Mouse (Mus musculus) left cerebral cortex, postnatal 36 days (tissue): Measurements from ENCODE around the gene Tspan1. TPM values are rescaled to one million over a fixed set of nuclear protein-coding genes. Genes with fewer than 3 reads are reported as not detected.

Experiments
- DNase-seq, 2 experiments: peaks; one replicate each; pipeline ENCODE4 v3.0.0; 2021 to 2022; ENCODE audit warnings: low spot score in 2 of 2, mixed read lengths in 1 of 2
- intact Hi-C: fragments of 180-260 bp; cut with DNase I; formaldehyde crosslinking; loops from one replicate; pipeline ENCODE4 v1.15.1; 2025
- total RNA-seq, 2 experiments: library from RNA; stranded (reverse); gene quantifications; 2 replicates each; pipeline ENCODE4 v1.2.3; 2021

The Tspan1 gene
- total RNA-seq, 2 experiments from 2014 or later: 0.59 TPM; not detected in 1

DNA sequence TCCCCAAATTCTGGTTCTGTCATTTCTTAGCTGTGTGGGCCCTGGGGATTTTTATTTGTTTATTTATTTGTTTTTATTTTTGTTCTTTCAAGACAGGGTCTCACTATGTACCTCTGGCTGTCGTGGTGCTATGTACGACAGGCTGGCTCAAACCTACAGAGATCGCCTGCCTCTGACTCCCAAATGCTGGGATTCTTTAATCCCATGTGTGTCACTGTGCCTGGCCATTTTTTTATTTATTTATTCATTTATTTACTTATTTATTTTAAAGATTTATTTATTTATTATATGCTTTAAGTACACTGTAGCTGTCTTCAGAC, 1.9 kb upstream of the Tspan1 start:
- DNase-seq: no peak
- intact Hi-C loops: loop anchor here (2.0 to 10.0 kb wide), 2 partner anchors 113 to 385 kb away; partner anchors contain the start of genes Gpbp1l1 and Tmem69

DNA sequence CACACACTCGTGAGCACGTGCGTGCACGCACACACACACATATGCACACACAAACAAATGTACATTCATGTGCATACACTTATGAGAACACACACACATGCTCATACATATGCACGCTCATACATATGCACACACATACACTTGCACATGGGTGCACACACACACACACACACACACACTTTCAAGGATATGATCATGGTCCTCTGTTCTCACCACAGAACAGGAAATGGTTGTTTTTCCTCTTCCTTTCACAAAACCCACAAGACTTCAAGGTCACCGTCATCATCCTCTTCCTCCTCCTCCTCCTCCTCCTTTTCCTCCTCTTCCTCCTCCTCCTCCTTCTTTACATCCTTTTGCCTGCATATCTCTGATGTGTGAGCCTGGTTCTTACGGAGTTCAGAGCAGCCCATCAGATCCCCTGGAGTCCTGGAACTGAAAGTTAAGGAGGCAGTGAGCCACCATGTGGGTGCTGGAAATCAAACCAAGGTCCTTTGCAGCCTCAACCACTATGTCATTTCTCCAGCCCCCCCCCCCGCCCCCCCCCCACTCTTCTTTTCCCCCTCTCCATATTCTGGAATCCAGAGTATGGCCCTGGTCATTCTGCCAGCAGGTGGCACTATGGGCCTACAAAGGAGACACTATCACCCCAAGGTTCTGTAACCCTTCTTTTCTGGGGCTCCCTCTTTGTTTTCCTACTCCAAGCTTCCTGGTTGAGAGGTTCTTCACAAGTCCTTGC, 1.4 kb upstream of the Tspan1 start:
- peak; percentile 64 to 69 for DNase-seq
- intact Hi-C loops: loop anchor here (2.0 to 10.0 kb wide), 2 partner anchors 114 to 386 kb away; partner anchors contain the start of genes Gpbp1l1 and Tmem69

DNA sequence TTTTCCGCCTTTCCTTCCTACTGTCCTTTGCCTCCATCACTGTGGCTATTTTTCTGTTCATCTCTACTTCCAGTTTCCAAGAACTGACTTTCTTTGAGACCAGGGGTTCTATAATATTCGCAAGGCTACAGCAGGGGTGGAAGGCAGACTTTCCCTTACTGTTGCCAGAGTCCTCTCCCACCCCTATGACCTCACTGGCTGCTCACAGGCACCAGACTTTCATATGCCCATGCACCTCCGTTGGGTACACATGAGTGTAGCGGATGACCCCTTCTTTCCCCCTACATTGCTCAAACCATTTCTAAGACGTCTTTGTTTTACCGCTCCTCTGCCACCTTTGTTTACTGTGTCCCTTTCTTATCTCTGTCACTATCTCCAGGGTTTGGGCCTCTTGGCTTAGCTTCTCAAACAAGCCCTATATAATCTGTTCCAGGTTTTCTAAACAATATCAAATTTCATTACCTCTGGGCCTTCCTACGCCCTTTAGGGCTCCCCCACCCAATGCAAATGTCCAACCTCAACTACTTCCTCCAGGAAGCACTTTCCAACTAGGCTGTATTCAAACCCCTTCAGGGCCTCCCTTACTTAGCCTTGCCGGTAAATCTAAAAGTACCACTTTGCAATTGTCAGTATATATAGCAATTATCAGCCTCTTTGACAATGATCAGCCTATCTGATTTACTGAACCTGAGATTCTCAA, 1.5 kb downstream of the Tspan1 start:
- DNase-seq: no peak
- intact Hi-C loops: loop anchor here (10.0 kb wide), 1 partner anchor 389 kb away; the partner anchor contains the start of genes Gpbp1l1 and Tmem69

DNA sequence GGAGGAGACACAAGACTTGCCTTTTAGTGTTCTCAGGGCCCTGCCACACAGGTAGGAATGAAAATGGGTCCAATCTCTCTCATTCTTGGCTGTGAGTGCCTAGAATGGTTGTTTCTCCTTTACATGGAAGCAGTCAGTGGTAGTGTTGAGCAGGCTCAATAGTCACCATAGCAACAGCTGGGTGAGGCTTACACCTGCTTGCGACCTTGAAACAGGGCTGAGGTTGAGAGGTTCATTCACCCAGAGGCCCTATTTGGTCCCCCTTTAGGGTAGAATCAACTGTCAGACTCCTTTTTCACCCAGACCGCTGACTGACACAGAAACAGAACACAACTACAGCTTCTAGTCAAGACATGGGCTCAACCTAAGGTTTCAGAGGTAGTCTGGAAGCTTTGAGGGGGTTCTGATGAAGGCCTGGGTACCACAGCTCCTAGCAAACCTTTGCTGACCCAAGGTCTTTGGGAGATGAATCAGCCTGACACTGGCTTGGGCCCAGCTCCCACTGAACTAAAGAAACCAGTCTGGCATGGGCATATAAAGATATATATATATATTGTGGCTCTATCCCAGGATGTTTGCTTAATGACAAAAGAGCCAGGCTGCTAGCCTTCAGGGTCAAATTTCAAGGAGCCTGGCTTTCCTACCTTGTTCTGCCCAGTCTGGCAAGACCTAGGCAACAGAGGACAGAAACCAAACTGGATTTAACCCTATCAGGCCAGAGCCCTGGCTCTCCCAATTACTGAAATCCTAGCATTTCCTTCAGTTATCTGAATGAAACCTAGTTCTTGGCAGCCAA, 2.4 kb downstream of the Tspan1 start:
- no peak for DNase-seq
- intact Hi-C loops: loop anchor here (5.0 to 10.0 kb wide), 2 partner anchors 390 to 432 kb away; partner anchors contain the start of genes Ccdc17, Gpbp1l1 and Tmem69

DNA sequence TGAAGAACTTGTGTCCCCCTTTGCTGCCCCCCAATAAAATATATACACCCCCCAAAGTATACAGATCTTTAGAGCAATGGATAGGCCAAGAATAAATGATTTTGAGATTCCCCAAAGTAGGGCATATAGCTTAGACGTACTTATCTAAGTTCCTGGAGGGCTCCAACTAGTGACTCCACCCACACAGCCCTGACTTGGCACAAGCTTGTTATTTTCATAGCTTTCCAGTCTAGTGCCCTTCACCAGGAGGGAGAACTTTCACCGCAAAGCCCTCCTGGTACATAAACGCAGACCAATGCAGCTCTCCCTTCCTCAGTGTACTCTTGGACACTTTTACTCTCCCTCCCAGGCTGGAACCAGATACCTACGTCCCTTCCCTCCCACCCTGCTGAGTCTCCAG, 5.3 kb downstream of the Tspan1 start:
- no peak for DNase-seq
- intact Hi-C loops: loop anchor here (5.0 to 10.0 kb wide), 2 partner anchors 393 to 435 kb away; partner anchors contain the start of genes Ccdc17, Gpbp1l1 and Tmem69

DNA sequence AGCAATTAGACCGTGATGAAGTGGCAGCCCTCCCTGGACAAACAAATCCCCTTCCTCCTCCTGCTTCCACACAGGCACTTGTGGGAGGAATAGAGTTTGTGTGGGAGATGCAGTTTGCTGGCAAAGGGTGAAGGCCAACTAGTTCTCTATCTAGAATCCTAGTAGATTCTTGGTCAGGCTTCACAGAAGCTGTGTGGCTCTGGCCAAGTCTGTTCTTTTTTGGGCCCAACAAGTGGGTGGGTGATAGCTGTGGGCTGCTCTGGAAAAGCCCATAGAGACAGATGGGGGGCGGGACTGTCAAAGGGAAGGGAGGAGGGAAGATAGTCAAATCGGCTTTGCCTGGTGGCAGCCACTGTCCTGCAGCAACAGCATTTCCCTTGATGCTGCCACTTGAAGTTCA, 6.6 kb downstream of the Tspan1 start:
- intact Hi-C loops: loop anchor here (5.0 to 10.0 kb wide), 2 partner anchors 394 to 437 kb away; partner anchors contain the start of genes Ccdc17, Gpbp1l1 and Tmem69
- DNase-seq: peak; percentile 81 to 88

DNA sequence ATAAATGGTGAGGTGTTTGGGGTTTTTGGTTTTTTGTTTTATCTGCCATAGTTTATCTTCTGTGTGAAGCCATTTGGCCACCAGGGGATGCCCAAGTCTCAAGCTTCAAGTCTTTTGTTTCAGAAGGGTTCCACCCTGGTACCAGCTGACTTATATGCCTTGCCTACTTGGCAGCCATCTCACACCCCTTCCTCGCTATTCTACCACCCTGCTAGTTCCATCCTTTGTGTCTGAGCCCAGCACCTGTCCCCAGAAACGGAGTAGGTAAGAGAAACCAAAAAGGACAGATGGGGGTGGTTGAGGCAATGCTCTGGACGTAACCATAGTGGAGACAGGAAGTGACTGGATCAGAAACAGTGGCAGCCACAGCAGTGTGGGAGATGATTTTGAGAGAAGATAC, 7.5 kb downstream of the Tspan1 start:
- intact Hi-C loops: loop anchor here (5.0 to 10.0 kb wide), 2 partner anchors 395 to 437 kb away; partner anchors contain the start of genes Ccdc17, Gpbp1l1 and Tmem69
- peak; percentile 50 to 57 for DNase-seq

DNA sequence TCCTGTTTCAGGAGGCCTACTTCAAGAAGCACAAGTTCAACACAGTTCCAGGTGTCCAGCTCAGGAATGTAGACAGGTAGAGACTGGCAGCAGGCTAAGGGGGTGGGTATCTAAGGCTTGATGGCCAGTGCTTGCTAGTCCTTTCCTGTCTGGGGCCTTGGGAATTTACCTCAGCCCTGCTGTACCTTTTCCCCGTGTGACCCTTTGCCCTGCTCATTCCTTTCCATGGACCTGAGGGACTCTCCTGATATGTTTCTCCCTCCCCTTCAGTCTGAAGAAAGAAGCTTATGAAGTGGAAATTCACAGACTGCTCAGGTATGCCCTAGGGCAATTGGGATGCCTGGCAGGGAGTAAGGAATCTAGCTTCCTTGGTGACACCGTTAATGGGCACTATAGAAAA, 9.5 kb downstream of the Tspan1 start:
- intact Hi-C loops: no loop called here
- no peak for DNase-seq

DNA sequence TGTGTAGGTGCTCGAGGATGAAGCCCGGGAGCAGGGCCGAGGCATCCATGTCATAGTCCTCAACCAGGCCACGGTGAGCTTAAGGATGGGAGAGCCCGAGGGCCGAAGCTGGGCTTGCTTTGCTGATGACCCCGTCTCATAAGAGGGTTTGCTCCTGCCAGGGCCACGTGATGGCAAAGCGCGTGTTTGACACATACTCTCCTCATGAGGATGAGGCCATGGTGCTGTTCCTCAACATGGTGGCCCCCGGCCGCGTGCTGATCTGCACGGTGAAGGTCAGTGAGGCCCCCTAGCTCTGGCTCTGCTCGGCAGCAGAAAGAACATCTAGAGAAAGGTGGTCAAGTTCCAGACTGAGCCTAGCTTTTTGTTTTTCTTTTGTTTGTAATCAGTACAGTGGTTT, 14.7 kb downstream of the Tspan1 start:
- no peak for DNase-seq
- intact Hi-C loops: no loop called here

DNA sequence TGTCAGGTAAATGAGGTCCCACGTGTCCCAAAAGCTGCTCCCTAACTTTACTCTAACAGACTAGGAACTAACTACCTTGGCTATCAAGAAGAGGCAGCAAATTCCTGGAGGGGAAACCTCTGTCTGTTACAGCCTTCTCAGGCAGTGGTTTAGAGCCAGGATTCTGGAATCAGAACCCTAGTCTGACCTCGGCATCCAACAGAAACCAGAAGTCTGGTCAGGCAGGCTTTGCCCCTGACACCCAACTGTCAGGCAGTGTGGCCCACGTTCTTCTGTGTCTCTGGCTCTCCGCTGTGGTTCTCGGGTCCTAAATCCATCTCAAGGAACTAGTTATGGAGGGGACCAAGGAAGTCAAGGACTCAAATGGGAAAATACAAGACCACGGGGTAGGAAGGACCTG, 16.2 kb downstream of the Tspan1 start, which contains the start of gene Lurap1:
Gene Lurap1, minus strand, starts transcription at position 101 of the 400 bp plus-strand sequence.
- no peak for DNase-seq
- intact Hi-C loops: no loop called here

DNA sequence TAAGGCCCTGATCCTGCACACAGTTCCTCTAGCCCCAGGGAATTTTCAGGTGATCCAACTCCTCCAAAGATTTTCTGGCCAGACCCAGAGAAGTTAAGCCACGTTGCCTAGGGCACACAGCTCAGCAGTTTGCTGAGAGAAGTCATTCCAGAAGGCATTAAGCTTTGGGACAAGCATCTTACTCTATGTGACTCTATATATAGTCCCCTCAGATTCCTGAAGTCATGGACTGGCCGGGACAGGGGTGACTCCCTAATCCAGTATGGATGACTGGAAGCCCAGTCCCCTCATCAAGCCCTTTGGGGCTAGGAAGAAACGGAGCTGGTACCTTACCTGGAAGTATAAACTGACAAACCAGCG, 16.6 kb downstream of the Tspan1 start:
- DNase-seq: no peak
- intact Hi-C loops: no loop called here

DNA sequence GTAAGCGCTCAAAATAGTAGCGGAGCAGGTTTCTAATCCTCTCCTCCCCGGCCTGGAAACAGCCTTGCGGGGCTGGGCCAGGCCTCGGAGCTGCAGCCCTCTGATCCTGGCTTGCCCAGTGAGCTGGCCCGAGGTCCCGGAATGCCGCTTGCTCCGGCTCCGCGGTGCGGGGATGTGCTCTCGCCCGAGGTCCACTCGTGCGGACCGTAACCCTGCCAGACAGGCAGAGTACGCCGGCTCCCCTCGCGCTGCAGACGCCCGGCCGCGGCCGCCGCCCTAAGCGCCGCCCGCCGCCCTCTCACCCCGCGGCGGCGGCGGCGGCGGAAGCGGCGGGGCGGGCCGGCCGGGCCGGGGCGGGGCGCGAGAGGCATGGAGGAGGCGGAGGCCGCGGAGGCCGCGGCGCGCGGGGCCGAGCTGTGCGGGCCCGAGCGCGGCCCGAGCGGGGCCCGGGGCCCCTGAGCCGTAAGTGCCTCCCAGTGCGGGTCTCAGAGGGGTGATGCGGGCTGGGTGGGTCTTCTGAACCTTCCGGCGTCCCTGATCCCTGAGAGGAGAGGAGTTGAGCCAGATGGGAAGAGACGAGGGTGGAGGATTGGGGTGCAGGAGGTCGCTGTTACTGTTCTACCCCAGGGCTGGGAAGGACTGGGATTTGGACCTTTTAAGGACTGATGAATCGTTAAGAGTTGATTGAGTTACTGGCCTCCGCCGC, 17.1 kb downstream of the Tspan1 start:
- peak; percentile 56 to 73 for DNase-seq
- intact Hi-C loops: no loop called here

DNA sequence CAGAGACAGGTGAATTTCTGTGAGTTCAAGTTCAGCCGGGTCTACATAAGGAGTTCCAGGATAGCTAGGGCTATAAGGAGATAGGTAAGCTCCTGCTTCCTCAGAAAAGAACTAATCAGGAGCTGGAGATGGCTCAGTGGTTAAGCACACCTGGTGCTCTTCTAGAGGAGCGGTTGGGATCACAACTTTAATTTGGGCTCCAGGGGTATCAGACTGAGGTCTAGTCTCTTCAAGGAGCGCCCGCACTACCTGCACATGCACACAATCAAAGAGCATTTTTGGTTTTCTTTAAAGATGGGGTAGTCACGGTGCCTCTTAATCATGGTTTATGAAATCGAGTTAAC, 17.6 kb downstream of the Tspan1 start:
- DNase-seq: no peak
- intact Hi-C loops: no loop called here

DNA sequence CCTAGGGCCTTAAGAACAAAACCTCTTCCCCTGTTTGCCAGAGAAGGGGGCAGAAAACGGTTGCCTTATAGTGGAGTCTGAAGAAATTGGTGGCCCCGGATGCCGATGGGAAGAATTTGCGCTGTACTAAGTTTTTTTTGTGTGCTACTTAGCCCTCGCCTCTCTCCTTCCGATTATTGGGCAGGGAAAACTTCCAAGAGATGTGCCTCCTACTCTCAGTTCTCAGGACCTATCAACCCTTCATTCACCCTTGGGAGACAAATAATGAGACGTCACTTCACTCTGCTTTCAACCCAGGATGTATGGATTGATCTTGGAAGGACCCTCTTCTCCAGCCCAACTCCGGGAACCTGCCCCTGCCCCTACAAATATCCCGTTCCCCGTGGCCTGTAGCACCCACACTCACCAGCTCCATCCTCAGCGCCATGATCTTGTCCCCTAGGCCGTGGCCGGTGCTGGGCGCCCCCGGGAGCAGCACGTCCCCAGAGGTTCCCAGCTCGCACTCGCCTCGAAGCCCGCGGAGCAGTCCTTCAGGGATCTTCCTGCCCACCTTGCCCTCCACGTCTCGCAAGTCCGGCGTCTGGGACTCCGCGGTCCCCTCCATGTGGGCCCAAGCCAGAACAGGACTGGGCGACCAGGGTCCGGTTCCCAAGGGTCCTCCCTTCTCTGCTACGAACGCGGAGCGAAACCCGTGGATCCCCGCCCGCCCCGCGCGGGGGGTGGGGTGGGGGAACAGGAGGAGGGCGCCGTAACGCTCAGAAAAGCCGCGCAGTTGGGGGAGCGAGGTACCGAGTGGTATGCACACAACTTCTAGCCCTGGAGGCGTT, 23.3 kb downstream of the Tspan1 start:
- peak; percentile 72 to 79 for DNase-seq
- intact Hi-C loops: no loop called here

DNA sequence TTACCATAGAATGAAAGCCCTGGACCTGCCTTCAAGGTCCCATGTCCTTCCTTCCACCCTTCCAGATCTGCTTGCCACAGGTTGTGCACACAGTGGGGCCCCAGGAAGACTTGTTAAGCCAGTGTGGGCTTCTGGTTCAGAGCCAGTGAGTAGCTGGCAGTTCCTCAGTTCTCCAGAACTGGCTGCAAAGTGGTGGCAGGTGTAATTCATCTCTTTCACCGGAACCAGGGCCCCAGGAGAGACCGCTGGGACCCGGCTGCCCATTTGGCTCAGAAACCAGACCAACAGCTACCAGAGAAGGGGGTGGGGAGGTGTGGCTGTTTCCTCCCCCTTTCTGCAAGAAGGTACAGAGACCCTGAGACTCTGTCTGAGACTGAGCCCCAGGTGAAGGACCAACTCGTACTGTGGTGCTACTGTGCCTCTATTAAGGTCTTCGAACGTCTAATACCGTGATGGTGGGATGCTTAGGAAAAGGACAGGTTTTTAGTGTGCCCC, 24.0 kb downstream of the Tspan1 start:
- intact Hi-C loops: no loop called here
- DNase-seq: no peak

DNA sequence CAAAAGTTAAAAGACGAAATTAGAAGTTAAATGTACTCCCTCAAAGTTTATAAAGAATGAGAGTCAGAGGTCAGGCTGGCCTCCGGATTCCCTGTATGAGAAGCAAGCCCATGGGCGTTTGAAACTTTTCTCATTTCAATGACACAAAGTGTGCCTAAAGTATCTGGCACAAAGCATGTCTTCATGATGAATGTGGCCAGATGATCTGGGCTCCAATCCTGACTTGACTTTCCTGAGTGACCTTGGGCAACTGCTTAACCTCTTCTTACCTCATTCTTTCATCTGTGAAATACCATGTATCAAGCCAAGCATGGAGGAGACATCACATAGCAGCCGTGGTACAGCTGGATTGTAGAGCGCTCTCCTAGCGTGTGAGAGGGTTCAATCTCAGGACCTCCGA, 25.1 kb downstream of the Tspan1 start:
- DNase-seq: no peak
- intact Hi-C loops: no loop called here

DNA sequence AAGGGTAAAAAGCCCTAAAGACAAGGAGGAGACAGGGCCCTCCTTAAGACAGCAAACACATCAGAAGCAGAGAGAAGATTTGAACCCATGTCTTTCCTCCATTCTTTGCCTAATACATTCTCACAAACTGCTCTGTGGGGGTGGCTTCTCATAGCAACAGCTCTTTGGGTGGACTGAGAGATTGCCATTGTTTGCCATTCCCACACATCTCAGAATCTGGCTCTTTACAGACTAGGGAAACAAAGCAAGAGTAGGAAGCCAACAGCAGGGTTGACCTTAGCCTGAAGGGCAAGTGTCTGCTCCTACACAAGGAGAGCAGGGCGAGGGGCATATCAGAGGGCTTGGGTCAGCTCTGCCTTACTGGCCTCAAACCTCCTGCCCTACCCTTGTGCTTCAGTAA, 25.7 kb downstream of the Tspan1 start:
- intact Hi-C loops: no loop called here
- DNase-seq: no peak

DNA sequence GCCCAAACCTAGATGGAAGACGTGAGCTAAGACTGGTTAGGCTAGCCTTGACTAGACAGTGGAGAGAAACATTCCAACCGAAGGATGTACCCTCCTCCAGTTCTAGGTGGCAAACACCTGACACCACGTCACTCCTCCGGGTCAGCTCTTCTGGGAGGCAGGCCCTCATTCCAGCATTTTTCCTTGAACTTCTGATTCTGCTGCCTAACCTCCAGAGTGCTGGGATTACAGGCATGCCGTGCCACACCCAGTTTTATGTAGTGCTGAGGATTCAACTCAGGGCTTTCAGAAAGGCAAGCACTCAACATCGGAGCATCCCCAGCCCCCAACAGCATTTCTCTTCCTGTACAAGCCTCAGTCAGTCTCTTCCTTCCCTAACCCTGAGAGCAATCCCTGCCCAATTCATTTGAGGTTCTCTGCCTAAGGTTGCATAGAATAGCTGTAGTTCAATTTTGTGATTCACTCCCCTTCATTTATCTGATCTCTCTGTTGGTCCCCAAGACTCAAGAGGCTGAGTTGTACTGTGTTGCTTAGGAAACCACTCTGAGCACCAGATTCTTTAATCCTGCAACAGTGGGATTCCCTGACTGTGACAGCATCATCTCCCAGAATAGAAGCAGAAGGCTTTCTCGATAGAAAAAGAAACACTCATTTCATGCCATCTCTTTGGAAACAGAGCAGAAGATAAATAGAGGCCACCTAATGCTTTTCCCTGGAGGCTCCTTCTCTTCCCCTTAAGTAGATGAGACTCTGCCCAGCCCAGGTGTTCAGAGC, 26.4 kb downstream of the Tspan1 start:
- intact Hi-C loops: no loop called here
- no peak for DNase-seq
